Mouse (Mus musculus) kidney, postnatal 14 days (tissue): ENCODE measurements at regions not wholly inside any gene's neighbourhood (a gene's known extent, or its start where the extent isn't known, plus 50 kb on each side); places are given as distances from the start of the nearest gene placed in this dataset.
A peak's percentile ranks its signal among the peaks of the same experiment; 100 is the strongest.

Experiments used
- DNase-seq: peaks from one replicate; pipeline ENCODE4 v3.0.0; 2022; ENCODE audit warnings: mixed read lengths

DNA sequence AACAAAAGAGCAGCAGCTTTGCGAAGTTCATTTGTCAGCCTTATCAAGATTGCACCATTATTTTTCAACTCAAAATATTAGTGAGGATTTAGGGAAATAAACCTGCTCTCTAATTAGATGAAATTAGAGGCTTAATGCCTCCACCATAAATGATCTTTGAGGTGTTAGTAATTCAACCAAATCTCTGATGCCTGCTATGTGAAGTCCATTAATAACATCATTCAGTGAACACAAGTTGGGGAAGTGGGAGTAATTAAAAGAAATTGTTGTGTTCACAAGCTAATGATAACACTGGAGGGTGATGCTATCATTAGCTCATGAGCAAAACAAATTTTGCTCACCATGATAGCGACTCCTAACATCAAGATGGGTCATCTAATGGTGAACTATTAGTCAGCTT lies 246.0 kb downstream of the Ttc6 start:
- no peak for DNase-seq

DNA sequence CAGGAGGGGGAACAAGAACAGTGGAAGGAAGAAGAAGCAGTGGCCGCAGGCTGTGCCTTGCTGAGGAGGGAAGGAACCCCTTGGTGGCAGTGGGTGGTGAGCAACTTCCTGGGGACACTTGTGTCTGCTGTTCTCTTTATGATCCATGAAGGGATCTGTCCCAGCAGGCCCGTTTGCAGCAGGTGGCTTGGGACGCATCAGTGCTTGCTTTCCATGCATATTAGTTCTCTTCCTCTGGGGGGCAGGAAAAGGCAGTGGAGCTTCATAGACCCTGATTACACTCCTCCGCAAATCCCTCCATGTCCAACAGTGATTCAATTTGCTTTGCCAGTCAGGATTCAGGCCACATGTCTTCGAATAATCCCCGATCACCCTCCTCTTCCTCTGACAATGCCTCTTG lies 259.9 kb downstream of the Ttc6 start:
- no peak for DNase-seq

DNA sequence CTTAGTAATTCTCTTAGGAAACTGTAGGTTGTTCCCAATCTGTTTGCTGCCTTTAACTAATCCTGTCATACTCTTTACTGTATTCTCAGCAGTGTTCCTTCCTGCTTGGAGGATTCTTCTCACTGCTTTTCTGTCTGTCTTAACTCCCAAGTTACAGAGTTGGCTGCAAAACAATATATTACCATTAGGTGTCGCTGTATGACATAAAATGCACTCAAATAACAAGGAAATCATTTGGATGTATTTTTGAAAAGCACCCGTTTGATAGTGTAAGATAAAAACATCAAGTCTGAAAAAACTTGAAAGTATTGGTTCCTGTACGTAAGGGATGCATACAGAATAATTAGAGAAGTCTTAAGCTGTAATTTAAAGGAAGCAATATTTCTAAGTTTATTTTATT lies 261.8 kb downstream of the Ttc6 start:
- DNase-seq: peak; percentile 43

DNA sequence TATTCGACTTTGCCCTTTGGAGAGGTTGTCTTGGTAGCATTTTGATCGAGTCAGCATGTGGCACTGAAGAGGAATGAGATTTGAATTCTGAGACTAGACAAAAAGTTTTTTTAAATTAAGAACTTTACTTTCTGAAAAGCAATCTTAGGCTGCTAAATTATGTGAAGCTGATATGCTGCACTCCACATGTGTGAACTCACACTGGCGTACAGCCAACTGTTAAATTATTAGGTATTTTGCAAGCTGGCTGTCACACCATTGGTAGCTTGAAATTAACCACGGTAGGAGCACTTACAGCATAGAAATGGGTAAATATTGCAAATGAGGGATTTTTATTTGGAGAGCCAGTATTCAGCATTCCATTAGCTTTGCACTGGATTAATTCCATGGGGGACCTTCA lies 278.9 kb downstream of the Ttc6 start:
- DNase-seq: no peak

DNA sequence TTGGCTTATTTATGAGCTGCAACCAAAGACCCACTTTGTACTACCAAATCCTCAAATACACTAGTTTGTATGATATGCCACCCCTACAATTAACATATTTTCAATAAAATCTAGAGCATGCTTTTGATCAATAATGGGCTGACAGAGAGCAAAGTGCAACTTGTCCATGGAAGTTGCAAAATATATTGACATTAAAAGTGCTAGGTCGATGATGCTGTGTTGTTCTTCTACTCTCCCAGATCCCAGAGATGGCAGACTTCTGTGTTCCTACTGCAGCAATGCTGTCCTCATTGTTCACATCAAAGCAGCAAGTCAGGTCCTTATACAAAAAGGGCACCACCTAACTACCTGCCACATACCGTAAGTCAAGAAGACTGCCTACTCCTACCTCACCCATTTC lies 307.1 kb downstream of the Ttc6 start:
- DNase-seq: no peak

DNA sequence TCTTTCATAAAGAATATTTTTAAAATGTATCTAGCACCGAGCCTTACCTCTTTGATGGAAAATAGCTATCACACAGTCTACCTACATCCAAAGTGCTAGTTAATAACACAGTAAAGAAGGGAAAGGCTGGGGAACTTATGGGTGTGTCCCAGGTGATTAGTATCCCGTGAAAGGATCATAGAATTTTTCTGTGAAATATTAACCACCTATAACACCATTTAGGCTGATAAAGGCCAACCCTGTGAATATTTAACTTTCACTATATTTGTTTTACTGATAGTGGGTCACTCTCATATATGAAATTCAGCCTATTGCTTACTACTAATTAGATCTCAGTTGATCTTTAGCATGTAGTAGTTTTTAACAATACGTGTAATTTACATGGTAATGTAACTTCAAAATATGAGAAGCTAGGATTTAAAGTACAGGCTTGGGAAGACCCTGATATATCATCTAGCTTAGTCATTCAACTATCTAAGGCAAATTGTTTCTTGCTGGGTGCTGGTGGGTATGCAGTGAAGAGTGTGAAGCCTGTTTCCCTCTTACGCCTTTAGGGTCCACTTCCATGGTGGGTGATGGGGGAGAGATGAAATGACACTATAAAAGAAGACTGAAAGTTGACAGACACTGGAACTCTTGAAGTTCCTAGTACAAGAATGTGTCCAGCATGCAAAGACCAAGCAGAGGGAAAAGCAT lies 320.6 kb upstream of the Sstr1 start:
- DNase-seq: no peak

DNA sequence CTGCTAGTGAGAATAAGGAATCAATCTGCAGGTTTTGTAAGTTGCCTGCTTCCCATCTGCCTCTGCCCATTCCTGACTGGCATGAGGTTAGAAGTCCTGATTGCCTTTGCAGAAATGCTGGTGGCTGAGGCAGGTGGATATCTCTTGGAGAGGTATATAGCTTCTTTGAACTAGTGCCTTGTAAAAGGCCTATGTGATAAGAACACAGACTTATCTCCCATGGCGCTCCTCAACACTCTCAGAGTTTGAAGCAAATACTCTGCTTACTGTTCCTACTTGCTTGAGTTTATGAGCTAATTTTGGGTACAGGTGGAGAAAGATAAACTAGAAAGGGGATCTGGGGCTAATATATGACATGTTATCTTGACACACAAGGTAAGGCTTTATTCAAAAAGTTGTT lies 320.0 kb upstream of the Sstr1 start:
- no peak for DNase-seq

DNA sequence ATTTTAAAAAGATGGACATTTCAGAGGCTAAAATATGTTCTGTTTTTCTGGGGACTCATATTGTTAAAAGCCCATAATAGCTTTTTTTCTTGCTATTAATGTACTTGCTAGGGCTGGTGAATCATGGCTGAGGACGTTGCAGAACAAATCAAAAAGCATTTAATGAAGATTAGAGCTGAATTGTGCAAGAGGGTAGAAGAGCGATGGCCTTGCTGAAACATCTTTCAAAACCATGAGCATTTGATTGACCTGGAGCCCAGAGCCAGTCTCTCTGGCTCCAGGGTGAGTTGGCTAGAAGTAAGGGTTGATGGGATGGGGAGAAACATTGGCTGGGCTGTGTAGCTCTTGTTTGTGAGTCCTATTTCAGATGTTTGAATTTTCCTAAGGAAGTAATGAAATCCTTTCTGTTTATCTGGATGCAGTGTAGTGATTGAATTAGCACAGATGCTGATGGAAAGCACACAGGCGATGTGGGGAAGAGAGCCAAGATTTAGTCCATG lies 313.8 kb upstream of the Sstr1 start:
- no peak for DNase-seq

DNA sequence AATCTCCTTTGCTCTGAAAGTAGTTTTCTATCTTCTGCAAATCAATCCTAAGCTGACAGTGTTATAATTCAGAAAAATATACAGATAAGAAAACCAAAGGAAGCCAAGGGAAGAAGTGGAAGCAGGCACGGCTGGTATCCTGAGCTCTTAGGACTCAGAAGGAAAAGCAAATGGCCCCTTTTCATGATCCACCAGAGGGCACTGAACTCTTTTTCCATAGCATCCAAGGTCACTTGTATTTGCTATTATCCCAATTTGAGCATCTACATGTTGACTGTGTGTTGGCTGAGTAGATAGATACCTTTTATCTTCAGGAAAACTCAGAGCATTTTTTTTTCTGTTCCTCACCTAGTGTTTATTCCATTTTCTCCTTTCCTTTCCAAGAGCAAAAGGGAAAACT lies 306.9 kb upstream of the Sstr1 start:
- DNase-seq: no peak

DNA sequence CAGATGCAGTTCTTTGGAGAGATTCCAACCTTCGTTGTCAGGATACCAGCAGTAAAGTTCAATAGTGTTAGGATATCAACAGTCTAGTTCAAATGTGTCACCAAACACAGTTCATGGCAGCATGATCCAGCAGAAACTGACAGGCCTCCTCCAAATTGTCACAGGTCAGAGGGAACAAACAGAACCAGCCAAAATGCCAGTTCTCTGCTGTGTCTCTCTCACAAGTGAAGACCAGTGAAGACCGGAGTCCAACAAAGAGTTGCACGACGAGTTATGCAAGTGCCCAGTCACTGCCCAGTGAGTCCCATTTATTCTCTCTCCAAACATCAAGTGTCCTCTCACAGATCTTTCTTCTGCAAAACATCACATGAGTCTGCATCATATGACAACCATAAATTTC lies 293.4 kb upstream of the Sstr1 start:
- no peak for DNase-seq

DNA sequence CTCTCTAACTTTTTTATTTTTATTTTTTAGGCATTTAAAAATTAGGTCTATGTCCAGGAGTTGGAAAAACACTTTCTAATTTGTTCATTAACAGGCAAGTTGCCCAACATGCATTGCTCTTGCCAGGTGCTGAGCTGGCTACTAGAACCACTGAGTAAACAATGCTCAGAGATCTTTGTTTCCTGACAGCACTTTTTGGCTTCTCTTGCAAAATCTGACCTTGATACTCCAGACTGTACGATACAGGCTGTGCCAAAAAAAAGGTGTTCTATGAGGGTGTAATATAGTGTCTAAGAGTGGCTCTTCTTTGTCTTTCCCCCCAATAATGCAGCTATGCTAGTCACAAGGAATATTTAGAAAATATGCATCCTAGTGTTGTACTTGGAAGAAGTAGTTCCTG lies 289.5 kb upstream of the Sstr1 start:
- DNase-seq: no peak

DNA sequence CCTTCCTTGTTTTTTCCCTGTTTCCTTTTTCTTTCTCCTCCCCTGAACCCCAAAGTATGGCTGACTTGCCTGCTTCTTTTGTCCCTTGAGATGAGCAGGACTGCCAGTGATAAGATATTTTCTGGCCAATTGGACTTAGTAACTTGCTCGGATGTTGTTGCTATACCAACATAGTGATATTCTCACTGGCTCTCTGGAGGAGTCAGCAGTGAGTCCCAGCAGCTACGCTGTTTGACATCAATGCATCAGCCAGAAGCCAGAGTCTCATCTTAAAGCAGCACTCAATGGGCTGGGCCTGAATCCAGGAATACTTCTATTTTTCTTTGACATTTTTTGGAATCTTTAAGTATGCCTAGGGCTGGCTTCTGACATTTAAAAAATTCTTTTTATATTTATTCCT lies 287.1 kb upstream of the Sstr1 start:
- DNase-seq: no peak

DNA sequence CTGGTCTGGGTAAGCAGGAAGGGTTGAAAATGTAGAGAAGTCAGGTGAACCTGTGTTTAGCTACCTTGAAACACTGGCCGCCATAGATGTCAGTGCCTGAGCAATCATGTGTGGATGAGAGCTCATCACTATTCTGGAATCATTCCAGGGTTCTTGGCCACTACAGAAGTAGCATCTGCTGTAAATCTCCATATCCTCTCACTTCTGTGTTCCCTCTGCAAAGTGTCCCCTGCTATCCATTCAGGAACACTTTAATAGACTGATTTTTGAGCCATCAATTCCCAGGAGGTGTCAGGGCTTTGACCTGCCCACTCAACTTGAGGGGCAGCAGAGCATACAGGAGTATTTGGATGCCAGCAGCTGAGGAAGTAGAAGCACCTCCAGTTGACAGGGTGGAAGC lies 284.7 kb upstream of the Sstr1 start:
- DNase-seq: no peak

DNA sequence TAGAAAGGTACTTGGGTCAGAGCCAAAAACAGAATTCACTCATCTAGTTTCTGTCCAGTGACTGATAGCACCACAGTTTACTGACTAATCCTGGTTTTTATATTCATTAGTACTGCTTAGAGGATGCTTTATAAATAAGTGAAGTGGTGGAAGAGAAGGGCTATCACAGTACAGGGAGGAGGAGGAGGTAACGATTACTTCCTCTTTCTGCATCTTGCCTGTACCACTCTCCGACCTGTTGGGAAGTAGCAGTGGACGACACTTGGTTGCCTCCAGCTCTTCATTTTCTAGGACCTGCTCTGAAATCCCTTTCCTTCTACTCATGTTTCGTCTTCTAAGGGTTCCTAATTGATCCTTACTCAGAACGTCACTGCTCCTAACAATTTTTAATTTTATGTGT lies 283.5 kb upstream of the Sstr1 start:
- no peak for DNase-seq

DNA sequence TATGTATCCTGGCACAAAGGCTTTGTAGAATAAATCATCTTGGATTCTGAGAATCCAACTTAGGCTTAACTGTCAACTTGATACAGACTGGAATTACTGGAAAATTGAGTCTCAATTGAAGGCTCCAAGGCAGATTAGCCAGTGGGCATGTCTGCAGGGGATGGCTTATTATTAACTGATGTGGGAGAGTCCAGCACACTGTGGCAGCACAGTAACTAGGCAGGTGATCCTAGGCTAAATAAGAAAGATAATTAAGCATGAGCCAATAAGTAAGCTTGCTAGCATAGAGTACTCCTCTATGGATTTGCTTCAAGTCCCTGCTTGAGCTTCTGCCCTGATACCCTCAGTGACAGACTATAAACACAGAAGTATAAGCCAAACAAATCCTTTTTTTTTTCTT lies 279.7 kb upstream of the Sstr1 start:
- DNase-seq: peak; percentile 3

DNA sequence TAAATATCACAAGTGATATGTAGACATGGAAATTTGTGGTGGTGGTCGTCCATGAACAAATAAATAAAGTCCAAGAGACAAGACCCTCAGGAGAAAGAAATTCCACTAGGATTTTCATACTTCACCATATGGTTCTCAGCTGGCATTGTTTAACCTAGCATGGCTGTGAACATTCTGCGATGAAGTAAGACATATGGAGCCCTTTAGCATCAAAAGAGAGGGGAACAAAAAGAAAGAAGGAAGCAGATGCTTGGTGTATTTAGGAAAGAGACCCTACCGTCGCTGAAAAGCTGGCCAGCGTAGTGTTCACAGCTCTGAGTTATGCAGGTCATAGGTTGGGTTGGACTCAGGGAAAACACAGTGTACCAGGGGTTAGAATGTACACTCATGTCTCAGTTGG lies 261.7 kb upstream of the Sstr1 start:
- no peak for DNase-seq

DNA sequence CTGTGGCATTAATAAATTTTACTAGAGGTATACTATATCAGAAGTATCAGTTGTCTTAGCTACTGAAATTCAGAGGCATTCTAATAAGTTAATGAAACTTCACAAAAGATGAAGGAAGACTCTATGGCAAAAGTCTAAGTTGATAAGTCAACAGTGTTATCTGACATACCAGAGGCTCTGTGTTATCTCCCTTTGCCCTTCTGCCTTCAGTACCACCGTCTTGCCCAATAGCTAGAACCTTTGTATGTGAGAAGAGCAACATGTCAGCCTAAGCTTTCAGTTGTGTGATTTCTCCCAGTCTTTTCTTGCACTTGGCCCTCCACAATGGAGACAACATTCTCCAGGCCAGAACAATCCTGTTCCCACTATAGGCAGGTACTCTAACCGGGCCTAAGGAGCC lies 253.0 kb upstream of the Sstr1 start:
- DNase-seq: no peak

DNA sequence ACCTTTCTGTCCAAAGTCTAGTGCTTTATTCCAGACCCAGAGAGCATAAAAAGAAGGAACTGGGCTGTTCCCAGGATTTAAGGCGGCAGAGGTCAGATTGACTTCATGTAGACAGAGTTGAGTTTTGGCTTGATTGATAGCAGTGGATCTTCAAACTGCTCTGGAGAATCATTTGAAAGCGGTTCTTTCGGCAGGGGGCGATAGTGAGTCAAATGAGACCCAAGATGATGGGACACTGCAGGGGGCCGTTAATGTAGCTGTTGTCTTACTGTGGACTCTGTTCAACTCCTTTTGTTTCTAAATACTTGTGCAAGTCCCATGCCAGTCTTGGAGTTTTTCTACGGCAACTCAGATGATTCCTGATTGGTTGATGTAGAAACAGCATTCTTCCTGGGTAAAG lies 251.4 kb upstream of the Sstr1 start:
- no peak for DNase-seq

DNA sequence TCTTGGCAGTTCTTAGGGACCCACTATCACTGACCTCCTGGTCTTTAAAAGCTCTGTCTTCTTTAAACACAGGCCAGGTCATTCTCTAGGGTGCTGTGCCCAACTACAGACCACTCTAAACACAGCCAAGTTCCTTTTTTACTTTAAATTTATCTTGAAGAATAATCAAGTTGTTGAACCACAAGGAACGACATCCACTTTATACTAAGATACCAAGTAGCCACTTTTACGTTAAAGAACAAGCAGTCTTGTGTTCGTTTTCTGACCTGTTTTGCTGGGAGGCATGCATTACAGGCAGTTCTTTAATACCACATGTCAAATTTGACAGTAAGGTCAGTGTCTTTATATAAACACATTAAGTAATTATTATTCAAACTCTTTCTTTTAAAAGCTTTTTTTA lies 242.4 kb upstream of the Sstr1 start:
- DNase-seq: no peak

DNA sequence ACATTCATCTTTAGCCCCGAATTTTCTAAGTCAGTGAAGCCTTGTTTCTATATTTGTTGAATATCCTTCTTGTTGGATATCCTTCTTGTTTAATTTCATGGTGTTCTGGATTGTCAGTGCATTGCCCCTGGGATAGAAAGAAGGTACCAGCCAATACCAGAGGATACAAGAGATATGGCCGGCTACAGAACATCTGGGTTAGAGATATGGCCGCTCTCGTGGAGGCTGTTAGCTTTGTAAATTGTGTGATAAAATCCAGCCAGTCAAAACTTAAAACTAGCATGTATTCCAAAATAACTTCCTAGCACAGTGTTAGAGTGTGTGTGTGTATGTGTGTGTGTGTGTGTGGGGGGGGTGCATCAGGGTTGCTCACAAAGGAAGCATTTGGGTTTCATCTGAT lies 241.4 kb upstream of the Sstr1 start:
- no peak for DNase-seq

DNA sequence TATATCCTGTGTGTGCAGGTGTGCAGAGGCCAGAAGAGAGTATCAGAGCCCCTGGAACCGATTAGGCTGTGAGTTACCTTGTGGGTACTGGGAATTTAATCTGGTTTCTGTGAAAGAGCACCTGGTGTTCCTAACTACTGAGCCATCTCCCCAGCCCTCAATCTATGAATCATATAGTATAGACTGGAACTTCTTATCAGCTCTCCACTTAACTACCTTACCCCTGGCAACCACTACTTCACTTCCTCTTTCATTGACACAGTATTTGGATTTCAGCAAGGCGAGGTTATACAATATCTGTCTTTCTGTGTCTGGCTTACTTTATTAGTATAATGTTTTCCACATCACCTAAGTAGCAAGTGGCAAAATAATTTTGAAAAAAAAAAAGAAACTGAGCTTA lies 239.1 kb upstream of the Sstr1 start:
- DNase-seq: no peak
